Mouse (Mus musculus) thymus, postnatal 4 days (tissue): ENCODE results near the gene Cdc25a.

Experiments used
- DNase-seq: peaks from one replicate; pipeline ENCODE4 v3.0.0; 2021

Gene Cdc25a

DNA sequence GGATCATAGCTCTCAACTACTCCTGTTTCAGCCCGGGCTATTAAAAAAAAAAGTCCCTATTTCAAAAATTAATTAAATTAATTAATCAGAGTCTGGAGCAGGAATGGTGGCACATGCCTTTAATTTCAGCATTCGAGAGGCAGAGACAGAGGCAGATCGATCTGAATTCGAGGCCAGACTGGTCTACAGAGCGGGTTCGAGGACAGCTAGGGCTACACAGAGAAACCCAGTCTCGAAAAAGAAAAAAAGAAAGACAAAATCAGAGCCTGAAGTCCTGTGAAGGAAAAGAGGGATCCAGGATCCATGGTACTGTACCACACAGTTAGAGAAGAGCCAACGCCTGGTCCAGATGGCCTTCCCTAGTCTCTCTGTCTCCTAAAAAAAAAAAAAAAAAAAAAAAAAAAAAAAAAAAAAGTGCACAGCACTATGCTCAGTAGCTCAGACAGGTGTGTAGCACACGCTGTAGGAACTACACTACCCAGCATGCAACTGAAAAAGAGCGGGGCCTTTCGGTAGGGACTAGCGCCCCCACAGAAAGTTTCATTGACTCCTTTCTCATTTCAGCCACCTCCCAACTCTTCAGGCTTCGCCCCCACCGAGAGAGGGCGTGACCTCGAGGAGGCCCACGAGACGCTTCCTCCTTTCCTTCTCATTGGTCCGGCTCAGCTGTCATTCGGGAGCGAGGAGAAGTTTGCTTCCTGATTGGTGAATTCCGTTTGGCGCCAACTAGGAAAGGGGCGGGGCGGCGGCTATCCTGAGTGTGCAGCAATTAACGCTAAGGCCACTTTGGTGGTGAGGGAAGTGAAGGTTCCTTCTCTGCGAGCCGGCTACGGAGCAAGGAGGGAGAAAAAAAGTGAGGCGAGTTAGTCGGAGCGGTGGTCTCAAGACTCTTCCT is at the start of gene Cdc25a:
Cdc25a (plus strand) TSS at position 783 of the 895 bp plus-strand sequence.
- DNase-seq: peak; percentile 96

- DNase-seq: no peak
Observed at GRCm38 (mm10) chr9:109825739-109826138, 49.6 kb upstream of the Cdc25a start.

DNA sequence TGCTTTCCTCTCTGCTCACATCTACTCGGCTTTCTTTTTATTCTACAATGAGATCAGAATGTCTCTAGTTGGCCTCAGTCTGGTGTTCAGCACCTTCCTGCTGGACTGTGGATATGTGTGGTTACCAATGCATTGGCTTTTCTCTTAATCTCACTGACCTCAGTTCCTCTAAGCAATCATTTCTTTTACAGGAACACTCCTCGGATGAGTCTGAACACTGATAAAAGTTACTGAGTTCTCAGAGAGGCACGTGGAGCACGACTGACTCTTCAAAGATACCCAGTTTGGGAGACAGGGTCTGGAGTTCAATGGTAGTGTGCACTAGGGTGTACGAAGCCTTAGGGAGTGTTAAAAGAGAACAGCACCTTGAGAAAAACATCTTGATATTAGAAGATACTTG is 49.2 kb upstream of the Cdc25a start:
- DNase-seq: no peak

GRCm38 (mm10) chr9:109832391-109833087 is 42.8 kb upstream of the Cdc25a start, which contains the start of gene Nme6:
Gene Nme6 (plus strand): TSS chr9:109832749.
- peak; percentile 88 for DNase-seq

GRCm38 (mm10) chr9:109833088-109833412 is 42.3 kb upstream of the Cdc25a start:
- DNase-seq: no peak

- no peak for DNase-seq
Observed at GRCm38 (mm10) chr9:109849312-109849758, 26.0 kb upstream of the Cdc25a start, which contains the start of gene Camp. Gene Camp (minus strand): TSS chr9:109849617.

GRCm38 (mm10) chr9:109850099-109850498 is 25.3 kb upstream of the Cdc25a start:
- DNase-seq: no peak

DNA sequence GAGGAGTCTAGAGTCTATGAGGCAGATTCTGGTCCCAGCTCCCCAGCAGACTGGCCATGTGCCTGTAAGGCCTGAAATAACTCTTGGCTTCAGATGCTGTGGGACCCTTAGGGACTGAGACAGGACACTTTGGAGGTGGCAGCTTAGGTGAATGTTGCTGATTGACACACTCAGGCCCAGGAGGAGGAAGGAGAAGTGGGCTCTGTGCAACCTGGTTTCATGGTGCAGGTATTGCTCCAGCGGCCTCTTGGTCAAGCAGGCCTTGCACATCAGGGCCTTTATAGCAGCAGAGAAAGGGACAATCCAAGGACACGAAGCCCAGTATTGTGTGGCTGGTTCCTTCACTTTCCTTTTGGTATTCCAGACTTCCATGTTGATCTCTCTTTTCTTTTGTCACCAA is 21.0 kb upstream of the Cdc25a start:
- no peak for DNase-seq

DNA sequence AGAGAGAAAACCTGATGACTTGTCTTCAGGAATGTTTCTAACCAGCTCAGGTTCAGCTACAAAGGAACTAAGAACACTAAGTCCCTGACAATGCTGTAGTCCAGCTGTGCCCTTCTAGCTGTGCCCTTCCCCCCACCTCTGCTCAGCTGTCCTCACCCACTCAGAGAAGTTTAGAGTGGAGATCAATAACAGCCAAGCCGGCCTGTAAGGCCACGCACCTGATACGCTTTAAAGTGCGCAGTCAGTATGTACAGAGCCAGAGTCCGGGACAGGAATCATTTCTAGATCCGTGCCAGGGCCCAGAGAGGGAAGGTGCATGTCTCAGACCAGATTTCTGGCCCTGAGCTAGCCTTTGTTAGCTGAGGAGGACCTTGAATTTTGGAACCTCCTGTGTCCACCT is 19.4 kb upstream of the Cdc25a start:
- no peak for DNase-seq

DNA sequence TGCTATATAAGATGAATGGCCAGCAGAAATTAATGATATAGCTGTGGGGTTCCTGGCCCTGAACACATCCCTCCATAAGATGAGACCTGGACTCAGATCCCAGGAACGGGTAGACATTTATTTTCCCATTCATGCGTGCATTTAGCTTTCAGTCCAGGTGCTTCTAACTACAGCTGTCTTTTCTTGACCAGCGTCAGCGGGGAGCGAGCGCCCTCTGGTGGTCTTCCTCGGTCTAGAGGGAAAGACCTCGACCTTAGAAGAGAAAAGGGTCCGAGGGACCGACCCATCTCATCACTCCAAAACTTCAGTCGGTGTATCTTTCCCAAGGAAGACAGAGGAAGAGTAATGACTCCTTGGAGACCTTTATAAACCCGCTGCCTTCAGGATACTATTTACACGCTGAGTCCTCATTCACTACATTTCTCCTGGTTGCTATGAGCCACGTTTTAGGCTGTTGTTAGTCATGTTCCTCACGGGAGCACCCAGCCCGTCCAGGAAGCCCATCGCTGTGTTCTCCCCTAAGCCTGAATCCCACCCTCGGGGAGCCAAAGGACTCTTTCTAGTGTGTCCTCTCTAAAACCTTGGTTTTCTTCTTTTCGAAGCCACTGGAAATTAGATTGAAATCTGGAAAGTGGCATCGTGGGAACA is 12.9 kb upstream of the Cdc25a start:
- peak; percentile 94 for DNase-seq

GRCm38 (mm10) chr9:109863085-109863484 is 12.3 kb upstream of the Cdc25a start:
- DNase-seq: no peak

- DNase-seq: no peak
Observed at GRCm38 (mm10) chr9:109866218-109866617, 9.2 kb upstream of the Cdc25a start.

DNA sequence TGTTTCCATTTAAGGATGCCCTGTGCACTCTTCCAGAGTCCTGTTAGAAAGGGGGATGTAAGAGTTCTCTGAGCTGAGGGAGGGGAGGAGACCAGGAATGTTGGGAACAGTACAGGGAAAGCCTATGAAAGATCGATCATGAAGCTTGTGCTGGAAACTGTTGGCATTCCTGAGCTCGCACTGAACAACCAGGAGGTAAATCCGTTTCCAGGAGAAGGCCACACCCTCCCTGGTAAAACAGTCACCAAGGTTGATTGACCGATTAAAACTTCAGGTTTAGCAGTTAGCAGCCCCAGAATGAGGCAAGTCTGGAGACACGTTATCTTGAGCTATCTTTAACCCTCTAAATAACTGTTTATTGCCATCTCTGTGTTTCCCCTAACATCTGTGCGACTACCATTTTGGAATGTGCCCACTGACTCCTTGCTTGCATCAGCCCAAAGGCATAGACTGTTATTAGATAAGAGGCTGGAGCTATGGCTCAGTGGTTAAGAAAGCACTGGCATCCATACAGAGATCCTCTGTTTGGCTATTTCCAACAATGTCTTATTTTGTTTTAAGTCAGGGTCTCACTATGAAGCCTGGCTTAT is 4.3 kb upstream of the Cdc25a start:
- DNase-seq: no peak

- peak; percentile 78 for DNase-seq
Observed at GRCm38 (mm10) chr9:109875695-109876601, 569 bp downstream of the Cdc25a start.

- DNase-seq: no peak
Observed at GRCm38 (mm10) chr9:109876756-109877155, 1.4 kb downstream of the Cdc25a start.

DNA sequence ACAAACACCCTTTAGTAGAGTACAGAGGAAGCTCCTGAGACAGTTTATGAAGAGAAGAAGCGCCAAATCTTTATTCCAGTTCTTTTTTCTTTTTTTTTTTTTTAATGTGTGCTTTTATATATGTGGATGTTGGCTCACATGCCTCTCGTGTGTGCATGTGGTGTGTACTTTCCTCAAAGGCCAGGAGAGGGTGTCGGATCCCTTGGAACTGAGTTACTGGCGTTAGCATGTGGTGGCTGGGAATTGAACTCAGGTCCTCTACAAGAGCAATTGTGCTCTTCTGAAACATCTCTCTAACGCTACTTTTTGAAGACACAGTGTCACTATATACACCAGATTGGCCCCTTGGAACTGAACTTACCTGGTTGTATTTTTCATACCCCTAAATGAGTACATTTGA is 2.3 kb downstream of the Cdc25a start:
- no peak for DNase-seq

DNA sequence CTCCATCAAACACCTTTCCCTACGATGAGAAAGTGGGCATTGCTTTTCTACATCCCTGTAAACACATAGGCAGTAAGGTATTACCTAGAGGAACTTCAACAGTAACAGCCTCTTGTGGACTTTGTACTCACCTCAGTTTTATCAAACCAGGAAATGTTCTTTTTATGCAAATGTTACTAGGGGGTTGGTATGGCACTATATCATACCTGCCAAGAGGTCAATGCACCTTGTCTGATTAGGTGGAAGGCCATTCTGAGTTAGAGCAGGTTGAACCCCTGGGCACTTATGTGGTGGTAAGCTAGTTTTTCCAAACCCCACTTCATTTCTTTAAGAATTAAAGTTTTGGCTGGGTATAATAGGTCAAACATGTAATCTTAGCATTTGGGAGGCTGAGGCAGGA is 3.9 kb downstream of the Cdc25a start:
- DNase-seq: no peak

DNA sequence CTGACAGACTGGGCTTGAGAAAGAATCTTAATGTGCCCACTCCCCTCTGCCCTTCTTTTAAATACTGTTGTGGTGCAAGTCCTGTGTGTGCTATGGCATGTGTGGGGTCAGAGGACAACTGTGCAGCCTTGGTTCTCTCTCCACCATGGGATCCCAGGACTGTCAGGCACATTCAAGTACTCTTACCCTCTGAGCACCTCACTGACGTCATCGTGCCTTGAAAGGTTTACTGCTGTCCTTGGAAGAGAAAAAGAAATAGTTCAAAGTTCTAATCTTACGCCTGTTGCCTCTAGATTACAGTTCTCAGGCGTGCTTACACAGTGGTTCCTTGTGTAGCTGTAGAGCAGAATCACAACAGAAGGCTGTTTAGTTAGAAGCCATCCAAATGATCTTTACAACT is 10.9 kb downstream of the Cdc25a start:
- DNase-seq: no peak

- no peak for DNase-seq
Observed at GRCm38 (mm10) chr9:109887321-109887720, 11.9 kb downstream of the Cdc25a start.

DNA sequence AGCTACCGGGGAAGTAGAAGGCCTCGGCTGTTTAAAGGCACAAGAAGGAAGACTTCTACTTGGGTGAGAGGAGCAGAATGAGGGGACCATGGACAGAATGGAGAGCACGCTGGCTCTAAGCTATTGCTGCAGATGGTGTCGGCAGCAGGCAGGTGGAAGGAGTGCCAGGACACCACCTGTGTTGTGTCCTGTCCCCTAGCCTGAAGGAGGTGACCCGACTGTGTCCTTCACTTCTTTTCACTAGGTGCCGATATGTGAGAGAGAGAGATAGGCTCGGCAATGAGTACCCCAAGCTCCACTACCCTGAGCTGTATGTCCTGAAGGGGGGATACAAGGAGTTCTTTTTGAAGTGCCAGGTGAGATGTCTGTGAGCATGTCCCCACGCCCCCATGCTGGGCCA is 16.1 kb downstream of the Cdc25a start:
- DNase-seq: no peak

GRCm38 (mm10) chr9:109892651-109893250 is 17.4 kb downstream of the Cdc25a start:
- DNase-seq: peak; percentile 90
